Mouse (Mus musculus) left cerebral cortex, adult 18-20 months (tissue): ENCODE measurements around the gene Ube2o. TPM values are rescaled to one million over a fixed set of nuclear protein-coding genes. Genes with fewer than 3 reads are reported as not detected.

Source experiments
- DNase-seq, 2 experiments: peaks; one replicate each; pipeline ENCODE4 v3.0.0; 2021 to 2022; ENCODE audit warnings: low spot score in 2 of 2, mixed read lengths in 1 of 2
- total RNA-seq, 2 experiments: library from RNA; stranded (reverse); gene quantifications; 2 replicates each; pipeline ENCODE4 v1.2.3; 2021

Ube2o gene
- total RNA-seq, 2 experiments from 2014 or later = 123 TPM

GRCm38 (mm10) chr11:116548780-116549179, 32.5 kb downstream of the Ube2o start:
- no peak for DNase-seq

DNA sequence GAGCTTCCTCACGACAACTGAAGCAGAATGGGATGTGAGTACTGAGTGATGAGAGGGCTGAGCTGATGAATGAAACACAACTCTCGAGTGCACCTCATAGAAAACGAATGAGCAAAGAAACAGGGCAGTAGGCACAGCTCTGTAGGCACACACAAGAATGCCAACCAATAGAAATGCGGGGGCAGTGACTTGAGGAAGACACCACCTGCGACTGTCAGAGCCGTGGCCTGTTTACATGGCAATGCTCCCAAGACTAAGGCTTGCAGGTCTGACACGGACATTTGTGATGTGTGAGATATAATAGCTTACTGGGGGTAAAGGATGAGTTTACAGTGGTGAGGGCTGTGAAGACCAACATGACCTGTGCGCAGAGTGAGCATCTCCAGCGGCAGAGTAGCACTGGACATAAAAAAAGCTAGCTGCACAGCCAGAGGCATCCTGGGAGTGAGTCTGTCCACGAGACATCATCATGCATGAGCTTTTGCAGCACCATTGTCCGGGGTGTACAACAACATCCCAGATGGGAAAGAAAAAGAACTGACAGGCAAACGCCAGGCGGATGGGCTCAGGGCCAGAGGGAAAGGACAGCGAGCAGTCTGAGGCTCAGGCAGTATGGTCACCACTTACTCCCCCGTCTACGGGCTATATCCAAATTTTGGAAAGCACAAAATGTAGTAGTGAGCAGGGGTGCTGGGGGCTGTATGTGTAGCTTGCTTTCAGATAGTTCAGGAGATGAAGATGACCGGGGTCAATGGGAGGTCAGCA, 33.8 kb downstream of the Ube2o start:
- no peak for DNase-seq

- peak; percentile 57 to 62 for DNase-seq
Observed at GRCm38 (mm10) chr11:116543110-116543509, 38.1 kb downstream of the Ube2o start.

GRCm38 (mm10) chr11:116541183-116541582, 40.1 kb downstream of the Ube2o start:
- DNase-seq = no peak

GRCm38 (mm10) chr11:116538142-116538735, 43.0 kb downstream of the Ube2o start:
- no peak for DNase-seq

GRCm38 (mm10) chr11:116537388-116537787, 43.9 kb downstream of the Ube2o start:
- DNase-seq = no peak

DNA sequence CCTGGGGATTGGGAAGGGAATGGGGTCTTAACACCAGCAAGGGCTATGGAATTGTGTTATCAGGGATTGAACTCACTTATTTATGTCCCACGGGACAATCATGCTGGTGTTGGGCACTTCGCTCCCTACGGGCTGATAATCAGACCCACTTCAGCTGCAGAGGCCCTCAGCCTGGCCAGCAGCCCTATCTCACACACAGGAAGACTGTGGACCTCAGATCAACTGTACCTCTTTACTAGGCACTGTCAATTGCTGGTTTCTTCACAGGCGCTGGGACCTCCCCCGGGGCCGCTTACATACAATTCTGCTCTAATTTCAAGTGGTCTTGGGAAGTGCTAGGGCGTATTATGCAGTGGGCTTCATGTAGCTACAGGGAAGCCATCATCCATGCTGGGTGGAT, 44.6 kb downstream of the Ube2o start:
- no peak for DNase-seq

DNA sequence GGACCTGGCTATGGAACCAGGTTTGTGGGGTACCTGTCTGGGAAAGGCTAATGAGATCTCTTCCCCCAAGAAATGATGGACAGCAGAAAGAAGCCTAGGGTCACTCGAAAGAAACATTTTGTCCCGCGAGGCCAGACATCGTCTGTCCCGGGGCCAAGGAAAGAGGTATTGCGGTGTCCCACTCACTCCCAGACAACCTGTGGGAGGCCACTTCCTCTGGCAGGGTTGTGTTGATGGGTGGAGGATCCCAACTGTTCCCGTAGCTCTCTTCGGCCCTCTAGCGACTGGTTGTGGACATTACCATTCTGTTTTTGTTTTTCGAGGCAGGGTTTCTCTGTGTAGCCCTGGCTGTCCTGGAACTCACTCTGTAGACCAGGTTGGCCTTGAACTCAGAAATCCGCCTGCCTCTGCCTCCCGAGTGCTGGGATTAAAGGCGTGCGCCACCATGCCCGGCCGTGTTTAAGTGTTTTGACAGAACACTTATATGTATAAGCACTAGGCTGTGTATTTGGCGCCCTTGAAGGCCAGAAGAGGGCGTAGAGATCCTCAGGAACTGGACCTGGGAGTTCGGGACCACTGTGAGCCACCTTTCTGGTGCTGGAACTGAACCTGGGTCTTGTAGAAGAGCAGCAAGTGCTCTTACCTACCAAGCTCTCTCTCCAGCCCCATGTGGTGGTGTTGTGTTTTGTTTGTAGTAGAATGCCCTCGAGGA, 46.9 kb downstream of the Ube2o start:
- peak; percentile 68 to 74 for DNase-seq

DNA sequence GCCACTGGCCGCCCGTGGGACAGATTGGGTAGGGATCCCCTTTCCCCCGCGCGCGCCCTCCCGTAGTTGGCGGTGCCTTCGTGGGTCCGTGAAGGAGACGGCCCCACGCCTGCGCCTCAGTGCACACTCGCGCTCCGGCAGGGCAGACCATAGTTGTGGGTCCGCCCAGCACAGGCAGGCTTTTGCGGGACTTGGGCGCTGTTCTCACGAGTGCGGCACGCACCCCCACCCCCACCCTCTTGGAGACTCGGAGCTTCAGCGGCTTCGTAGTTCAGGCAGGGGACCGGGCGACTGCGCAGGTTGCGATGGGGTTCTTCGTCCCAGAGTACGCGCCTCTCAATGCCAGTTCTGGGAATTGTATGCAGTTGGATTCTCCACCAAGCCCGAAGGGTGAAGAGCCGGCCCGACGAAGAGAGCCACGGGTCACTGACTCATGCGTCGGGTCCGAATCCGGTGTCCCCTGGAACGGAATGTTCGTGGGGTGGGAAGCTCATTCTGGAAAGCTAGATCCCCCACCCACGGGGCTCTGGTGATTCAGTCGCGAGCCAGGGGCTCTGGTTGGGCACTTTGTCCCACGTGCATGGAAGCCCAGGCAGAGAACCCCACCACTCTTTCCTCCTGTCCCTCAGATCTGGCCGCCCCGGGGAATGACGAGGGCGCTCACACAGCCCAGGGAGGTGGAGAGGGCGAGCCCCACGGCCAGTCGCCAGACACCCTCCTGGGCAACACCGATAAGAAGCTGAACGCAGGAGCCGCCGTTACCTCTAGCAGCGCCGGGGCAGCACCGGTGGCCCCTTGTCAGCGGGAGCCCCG, 47.7 kb downstream of the Ube2o start:
- no peak for DNase-seq

DNA sequence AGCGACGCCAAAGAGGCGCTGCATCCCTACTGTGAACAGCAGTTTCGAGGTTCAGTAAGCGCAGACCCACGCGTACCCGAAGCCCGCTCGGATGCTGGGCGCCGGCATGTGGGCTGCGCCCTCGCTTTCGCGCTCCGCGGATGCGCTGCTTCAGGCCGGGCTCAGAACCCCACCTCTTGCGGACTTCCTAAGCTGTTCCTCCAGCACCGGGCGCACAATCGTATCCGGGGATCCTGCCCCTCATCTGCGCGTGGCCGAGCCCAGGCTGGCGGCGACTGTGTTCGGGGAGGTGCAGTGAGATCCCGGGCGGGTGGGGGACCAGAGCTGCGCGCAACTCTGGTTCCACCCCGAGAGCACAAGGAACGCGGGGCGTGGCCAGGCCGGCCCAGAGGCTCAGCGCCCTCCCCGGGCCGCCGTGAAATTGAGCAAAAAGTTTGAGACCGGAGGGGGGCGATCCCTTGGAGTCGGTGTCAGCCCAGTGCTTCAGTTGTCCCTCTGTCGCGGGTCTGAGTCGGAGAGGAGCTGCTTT, 48.4 kb downstream of the Ube2o start:
- DNase-seq = peak in 1 of 2 experiments; percentile 59

DNA sequence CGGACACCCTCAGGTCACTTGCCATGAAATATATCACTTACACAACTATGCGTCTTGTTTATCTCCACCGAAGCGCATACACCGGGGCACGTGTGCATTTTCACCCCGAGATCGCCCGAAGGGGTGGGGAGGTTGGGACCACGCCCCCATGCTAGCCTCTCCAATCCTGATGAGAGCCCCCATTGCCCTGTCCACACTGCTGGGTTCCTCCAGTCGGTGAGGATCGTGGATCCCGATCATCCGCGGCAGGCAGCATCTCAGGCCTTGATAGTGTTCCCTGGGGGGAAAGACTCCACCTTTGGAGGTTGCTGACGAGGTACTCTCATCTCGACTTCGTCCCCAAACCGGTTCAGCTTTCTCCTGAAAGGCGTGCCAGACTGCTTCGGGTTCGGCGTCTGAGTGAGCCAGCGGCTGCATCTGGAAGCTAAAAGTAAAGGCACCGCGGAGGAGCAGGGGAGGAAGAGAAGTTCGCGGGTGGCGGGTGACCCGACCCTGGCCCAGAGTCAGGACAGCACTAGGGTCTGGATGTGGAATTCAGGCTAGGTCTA, 48.9 kb downstream of the Ube2o start:
- DNase-seq = no peak

GRCm38 (mm10) chr11:116531371-116532191, 49.7 kb downstream of the Ube2o start:
- no peak for DNase-seq

GRCm38 (mm10) chr11:116530187-116531147, 50.8 kb downstream of the Ube2o start, which contains the start of gene Sphk1:
Sphk1 (plus strand) TSS chr11:116530925.
- no peak for DNase-seq

DNA sequence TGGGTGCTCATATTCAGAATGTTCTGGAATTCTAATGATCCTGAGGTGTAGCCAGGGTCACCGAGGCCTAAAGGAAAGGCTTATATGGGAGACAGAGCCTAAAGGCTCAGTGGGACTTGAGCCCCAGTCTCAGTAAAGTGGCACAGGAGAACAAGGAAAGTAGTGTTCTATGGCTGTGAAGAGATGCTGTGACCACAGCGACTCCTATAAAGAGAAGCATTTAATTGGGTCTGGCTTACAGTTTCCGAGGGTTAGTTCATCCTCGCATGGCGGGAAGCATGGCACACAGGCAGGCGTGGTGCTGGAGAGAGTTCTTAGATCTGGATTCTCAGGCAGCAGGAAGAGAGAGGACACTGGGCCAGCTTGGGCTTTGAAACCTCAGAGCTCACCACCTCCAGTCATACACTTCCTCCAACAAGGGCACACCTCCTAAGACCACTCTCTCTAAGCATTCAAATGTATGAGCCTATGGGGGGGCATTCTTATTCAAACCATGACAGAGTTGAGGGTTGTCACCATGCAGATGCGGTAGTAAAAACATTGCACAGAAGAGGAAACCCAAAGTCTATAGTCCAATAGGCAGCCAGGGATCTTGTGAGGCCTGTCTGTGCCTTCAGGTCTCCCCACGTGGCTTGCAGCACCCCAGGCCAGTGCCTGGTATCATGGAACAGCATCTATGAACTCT, 52.5 kb downstream of the Ube2o start:
- DNase-seq = no peak

DNA sequence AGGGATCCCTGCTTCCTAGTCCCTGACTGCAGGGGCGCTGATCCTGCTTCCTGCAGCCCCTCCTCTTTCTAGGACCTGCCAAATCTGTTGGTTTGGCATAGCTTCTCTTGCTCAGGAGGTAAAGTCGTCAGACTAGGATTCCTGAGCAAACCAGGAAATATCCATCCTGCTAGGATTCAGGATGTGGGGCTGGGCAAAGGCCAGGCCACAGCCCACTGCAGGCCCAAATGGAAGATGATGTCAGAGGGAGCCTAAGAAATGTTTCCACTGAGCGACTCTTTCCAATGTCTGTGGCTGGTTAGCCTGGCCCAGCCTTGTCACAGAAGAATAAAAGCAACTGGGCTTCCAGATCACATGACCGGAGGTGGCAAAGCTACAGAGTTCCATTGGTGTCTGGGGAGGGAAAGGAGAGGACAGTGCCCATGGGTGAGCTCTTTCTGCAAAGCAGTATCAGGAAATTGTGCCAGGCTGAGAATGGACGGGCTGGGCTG, 57.5 kb downstream of the Ube2o start:
- no peak for DNase-seq

GRCm38 (mm10) chr11:116522886-116523698, 58.2 kb downstream of the Ube2o start:
- no peak for DNase-seq

- DNase-seq = no peak
Observed at GRCm38 (mm10) chr11:116522046-116522445, 59.2 kb downstream of the Ube2o start.
